Mouse (Mus musculus): ENCODE results near the gene Rtbdn. TPM values are rescaled to one million over a fixed set of nuclear protein-coding genes. Genes with fewer than 3 reads are reported as not detected.

The Rtbdn gene
- total RNA-seq, 2 experiments from 2014 or later: 0.23 to 0.31 TPM

GRCm38 (mm10) chr8:84997649-84998295 is 51.0 kb downstream of the Rtbdn start:
- peak; percentile 71 to 76 for DNase-seq (ENCODE audit: low spot score in 2 of 2)

Small RNAs within 50 kb of the gene (microRNA-seq; reads per million reads assigned to microRNA genes)
- gene Gm24197: not detected

Other genes starting within 250 kb of the Rtbdn start
- gene Lyl1, start 245.5 kb upstream of the Rtbdn start, total RNA-seq (2021): 1 to 10 TPM; 6.5 to 7.2 TPM
- 1 to 10 TPM; 1.2 TPM for gene G430095P16Rik, start 224.0 kb upstream of the Rtbdn start, total RNA-seq (2021)
- gene Nfix, start 146.6 kb upstream of the Rtbdn start, total RNA-seq (2021): 100 to 1,000 TPM; 134 to 137 TPM
- gene Dand5, start 124.2 kb upstream of the Rtbdn start, total RNA-seq (2021): 1 to 10 TPM; 5.7 to 6.7 TPM
- 10 to 100 TPM; 46.9 to 48.0 TPM for gene Gadd45gip1, start 115.5 kb upstream of the Rtbdn start, total RNA-seq (2021)
- gene Rad23a, start 106.3 kb upstream of the Rtbdn start, total RNA-seq (2021): 10 to 100 TPM; 86.4 to 93.8 TPM
- 100 to 1,000 TPM; 480 to 531 TPM for gene Calr, start 100.1 kb upstream of the Rtbdn start, total RNA-seq (2021)
- 10 to 100 TPM; 61.0 to 63.6 TPM for gene Farsa, start 90.0 kb upstream of the Rtbdn start, total RNA-seq (2021)
- 10 to 100 TPM; 20.0 to 22.5 TPM for gene Syce2, start 74.9 kb upstream of the Rtbdn start, total RNA-seq (2021)
- 10 to 100 TPM; 55.0 to 56.0 TPM for gene Gcdh, start 53.1 kb upstream of the Rtbdn start, total RNA-seq (2021)
- gene Klf1, start 45.1 kb upstream of the Rtbdn start, total RNA-seq (2021): 1 to 10 TPM; 2.7 to 6.8 TPM
- gene Dnase2a, start 38.4 kb upstream of the Rtbdn start, total RNA-seq (2021): 10 to 100 TPM; 10.4 to 11.5 TPM
- gene Mast1, start 9.6 kb upstream of the Rtbdn start, total RNA-seq (2021): 1 to 10 TPM; 8.3 to 8.5 TPM
- gene Gm49661, start 22.4 kb downstream of the Rtbdn start, total RNA-seq (2021): not detected
- gene Prdx2, start 22.6 kb downstream of the Rtbdn start, total RNA-seq (2021): 100 to 1,000 TPM; 617 to 655 TPM
- gene Rnaseh2a, start 22.8 kb downstream of the Rtbdn start, total RNA-seq (2021): 100 to 1,000 TPM; 122 to 138 TPM
- gene Junb, start 31.7 kb downstream of the Rtbdn start, total RNA-seq (2021): 10 to 100 TPM; 26.1 to 28.9 TPM
- 10 to 100 TPM; 10.6 to 13.8 TPM for gene Hook2, start 43.6 kb downstream of the Rtbdn start, total RNA-seq (2021)
- gene Best2, start 67.5 kb downstream of the Rtbdn start, total RNA-seq (2021): not detected
- gene Asna1, start 78.3 kb downstream of the Rtbdn start, total RNA-seq (2021): 10 to 100 TPM; 77.7 to 83.2 TPM
- 100 to 1,000 TPM; 179 to 188 TPM for gene Trir, start 79.8 kb downstream of the Rtbdn start, total RNA-seq (2021)
- 10 to 100 TPM; 70.8 to 86.8 TPM for gene Tnpo2, start 89.9 kb downstream of the Rtbdn start, total RNA-seq (2021)
- 10 to 100 TPM; 36.5 to 39.8 TPM for gene Fbxw9, start 113.1 kb downstream of the Rtbdn start, total RNA-seq (2021)
- gene Gm5741, start 121.0 kb downstream of the Rtbdn start, total RNA-seq (2021): not detected
- gene Dhps, start 124.8 kb downstream of the Rtbdn start, total RNA-seq (2021): 10 to 100 TPM; 43.0 to 48.2 TPM
- 10 to 100 TPM; 77.8 to 80.6 TPM for gene Wdr83os, start 133.7 kb downstream of the Rtbdn start, total RNA-seq (2021)
- 10 to 100 TPM; 31.2 to 33.8 TPM for gene Wdr83, start 134.3 kb downstream of the Rtbdn start, total RNA-seq (2021)
- gene Man2b1, start 136.3 kb downstream of the Rtbdn start, total RNA-seq (2021): 10 to 100 TPM; 69.1 to 69.2 TPM
- 1 to 10 TPM; 3.7 to 4.3 TPM for gene Zfp791, start 176.1 kb downstream of the Rtbdn start, total RNA-seq (2021)
- not detected for gene Cks1brt, start 204.9 kb downstream of the Rtbdn start, total RNA-seq (2021)